Mouse (Mus musculus): ENCODE measurements around the gene Zic2.
"Not testable (repeated sequence)": the region's sequence is repeated elsewhere in the genome, so short reads cannot be mapped to it uniquely, and the experiment has no call there.

Zic2 gene

GRCm38 (mm10) chr14:122474891-122475556 lies at the start of gene Zic2:
TSS of gene Zic2 (plus strand) at chr14:122475435.
- DNase-seq (ENCODE audit: low spot score in 2 of 2), result no peak

GRCm38 (mm10) chr14:122426529-122427203 lies 48.6 kb upstream of the Zic2 start:
- no peak for DNase-seq (ENCODE audit: low spot score in 2 of 2)

DNA sequence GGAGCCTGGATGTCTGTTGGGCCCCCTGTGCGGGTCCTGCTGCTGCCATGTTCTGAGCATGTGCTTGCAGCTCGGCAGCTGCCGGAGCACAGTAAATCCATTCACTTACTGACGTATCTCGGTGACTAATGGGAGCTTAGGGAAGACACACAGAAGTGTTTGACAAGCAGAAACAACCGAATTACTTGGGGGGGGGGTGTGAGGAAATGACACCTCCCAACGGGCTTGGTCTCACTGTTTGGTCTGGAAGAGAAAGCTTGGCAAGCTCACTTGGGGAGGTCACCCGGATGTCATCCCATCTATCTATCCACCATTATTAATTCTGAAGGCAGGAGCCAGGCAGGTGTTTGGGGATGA lies 48.1 kb upstream of the Zic2 start:
- DNase-seq (ENCODE audit: low spot score in 2 of 2), result no peak

DNA sequence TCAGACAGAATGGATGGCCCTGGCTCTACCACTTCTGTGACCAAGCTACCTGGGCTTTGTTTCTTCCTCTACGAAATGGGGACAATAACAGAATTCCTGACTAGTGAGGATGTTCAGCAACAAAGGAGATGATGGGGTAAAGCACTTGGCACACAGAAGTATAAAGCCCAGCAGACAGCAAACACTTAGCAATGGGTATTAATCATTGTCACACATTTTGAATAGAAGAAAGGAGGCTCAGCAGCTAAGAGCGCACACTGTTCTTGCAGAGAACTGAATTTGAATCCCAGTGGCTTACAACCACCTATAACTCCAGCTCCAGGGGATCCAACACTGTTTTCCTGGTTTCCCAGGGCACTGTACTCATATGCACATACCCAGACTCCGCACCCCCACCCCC lies 47.6 kb upstream of the Zic2 start:
- DNase-seq (ENCODE audit: low spot score in 2 of 2), result no peak

DNA sequence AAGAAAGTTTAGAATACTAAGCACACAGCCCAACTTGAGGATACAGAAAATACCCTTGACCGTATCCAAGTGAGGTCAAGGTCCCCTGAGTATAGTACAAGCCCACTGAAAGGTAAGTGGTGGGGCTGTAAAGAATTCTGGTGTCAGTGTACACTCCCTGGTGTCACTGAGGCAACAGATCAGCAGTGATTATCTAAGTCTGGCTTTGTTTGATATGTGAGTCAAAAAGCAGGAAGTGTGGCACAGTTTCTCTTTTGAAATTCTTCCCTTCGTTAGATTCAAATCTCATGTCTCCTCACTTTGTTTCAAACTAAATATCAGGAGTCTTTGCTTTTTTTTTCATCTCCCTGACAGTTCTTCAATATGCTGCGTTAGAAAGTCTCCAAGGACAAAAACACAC lies 42.7 kb upstream of the Zic2 start:
- DNase-seq (ENCODE audit: low spot score in 2 of 2), result no peak

DNA sequence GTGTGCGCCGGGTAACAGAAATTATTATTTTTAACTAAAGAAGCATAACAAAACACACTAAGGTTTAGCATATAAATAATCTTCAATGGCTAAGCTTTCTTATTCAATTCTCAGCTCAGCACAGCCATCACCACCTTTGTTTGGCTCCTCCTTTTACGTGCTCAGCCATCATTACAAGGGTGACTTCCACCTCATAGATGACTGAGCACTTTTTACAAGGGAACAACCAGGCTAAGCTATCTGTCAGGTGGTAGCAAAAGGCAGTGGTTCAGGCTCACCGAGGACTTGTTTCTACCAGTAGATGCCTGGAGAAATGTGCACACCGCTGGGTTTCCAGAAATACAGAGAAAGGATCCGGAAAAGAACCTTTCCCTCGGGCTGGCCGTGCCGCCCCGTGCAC lies 41.2 kb upstream of the Zic2 start:
- no peak for DNase-seq (ENCODE audit: low spot score in 2 of 2)

GRCm38 (mm10) chr14:122436850-122437249 lies 38.4 kb upstream of the Zic2 start:
- DNase-seq (ENCODE audit: low spot score in 2 of 2), result no peak

GRCm38 (mm10) chr14:122449601-122450495 lies 25.4 kb upstream of the Zic2 start:
- no peak for DNase-seq (ENCODE audit: low spot score in 2 of 2)

GRCm38 (mm10) chr14:122450496-122451382 lies 24.5 kb upstream of the Zic2 start, which contains the start of gene Gm5089:
TSS of gene Gm5089 (minus strand) at chr14:122451115.
- DNase-seq (ENCODE audit: low spot score in 2 of 2), result no peak

DNA sequence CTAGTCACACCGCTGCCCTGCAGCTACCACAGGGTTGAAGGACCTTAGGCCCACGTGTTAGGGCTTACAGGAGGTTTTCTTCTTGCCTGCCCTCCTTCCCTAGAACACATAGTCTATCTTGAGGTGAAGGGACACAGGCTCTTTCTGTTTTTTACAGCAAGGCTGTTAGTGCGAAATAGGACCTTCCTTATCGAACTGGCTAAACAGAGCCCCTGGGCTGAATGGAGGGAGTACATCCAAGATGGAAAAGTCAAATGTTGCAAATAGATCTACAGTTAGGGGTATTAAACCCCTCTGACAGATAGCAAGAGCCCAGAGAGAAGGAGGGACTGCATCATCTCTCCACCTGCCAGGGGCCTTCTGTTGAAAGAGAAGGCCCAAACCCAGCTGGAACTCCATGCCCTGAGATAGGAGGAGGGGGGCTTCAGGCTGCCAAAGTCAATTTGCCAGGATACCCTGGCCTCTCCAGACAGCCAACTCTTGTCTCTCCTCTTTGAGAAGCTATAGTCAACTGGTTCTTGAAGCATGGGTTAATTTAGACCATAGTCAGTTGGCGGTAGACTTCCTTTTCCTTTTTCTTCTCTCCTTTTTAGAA lies 23.6 kb upstream of the Zic2 start:
- no peak for DNase-seq (ENCODE audit: low spot score in 2 of 2)

GRCm38 (mm10) chr14:122452701-122453387 lies 22.4 kb upstream of the Zic2 start:
- DNase-seq (ENCODE audit: low spot score in 2 of 2), result no peak

GRCm38 (mm10) chr14:122453388-122453995 lies 21.7 kb upstream of the Zic2 start:
- no peak for DNase-seq (ENCODE audit: low spot score in 2 of 2)

DNA sequence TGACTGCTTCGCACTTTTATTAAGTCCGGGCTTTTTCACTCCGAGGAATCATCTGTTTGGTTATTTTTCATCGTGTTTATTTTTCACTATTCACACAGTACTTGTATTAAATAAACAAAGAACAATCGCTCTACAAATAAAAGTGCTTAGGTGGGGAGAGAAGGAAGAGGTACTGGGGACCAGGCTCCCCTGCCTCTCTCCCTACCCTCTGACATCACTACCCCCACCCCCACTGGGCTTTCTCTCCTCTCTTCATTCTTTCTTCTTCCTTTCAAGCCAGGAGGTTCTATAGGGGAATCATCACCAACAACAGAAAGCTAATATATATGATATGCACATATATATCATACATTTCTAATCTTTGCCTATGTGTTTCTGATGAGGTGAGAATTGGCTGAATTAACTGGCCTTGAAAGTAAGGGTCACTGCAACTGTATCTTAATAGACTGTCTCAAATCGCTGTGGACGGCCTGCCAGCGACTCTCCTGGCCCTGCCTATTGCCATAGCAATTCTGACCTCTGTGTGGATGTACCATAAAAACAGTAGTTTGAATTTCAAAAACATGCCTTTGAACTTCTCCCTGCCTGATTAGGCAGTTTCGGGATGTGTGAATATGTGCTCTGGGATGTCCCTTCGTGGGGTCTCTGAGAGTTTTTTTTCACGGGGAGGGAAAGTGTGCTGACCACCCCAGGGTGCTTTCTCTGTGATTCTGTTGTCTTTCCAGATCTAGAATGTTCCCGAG lies 21.1 kb upstream of the Zic2 start:
- DNase-seq (ENCODE audit: low spot score in 2 of 2), result no peak

- no peak for DNase-seq (ENCODE audit: low spot score in 2 of 2)
Observed at GRCm38 (mm10) chr14:122454901-122455561, 20.2 kb upstream of the Zic2 start.

DNA sequence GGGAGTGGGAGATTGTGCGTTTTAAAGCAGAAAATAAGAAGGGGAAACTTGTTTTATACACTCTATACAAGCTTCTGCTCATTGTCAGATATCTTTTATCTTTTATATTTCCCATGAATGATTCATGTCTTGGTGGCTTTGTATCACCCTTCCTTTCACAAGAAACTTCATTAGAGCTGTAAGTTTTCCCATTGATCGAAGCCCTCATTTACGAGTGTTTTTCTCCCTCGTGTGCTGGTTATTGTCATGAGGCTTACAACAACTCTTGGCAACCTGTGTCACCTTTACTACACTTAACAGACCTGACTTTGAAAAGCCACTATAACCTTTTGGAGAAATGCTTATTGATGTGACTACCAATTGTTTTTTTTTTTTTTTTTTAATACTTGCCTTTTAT lies 19.7 kb upstream of the Zic2 start:
- DNase-seq (ENCODE audit: low spot score in 2 of 2), result no peak

GRCm38 (mm10) chr14:122459332-122459731 lies 15.9 kb upstream of the Zic2 start:
- DNase-seq (ENCODE audit: low spot score in 2 of 2), result not testable (repeated sequence)

DNA sequence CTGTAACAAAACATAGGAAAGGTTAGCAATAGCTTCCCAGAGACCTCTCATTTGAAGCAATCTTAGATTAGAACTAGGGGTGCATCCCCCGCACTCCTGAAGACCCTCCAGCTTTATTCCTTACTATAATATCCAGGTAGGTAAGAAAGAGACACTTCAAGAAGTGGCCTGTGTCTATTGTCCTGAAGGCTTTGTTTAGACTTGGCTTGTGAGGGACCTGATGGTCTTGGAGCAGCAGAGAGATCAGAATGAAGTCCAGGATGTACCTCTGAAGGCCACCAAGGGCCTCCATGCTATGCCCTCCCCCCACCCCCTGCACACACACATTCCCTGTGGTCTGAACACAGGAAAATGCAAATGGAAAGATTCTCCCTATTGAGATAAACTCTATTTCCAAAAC lies 15.5 kb upstream of the Zic2 start:
- DNase-seq (ENCODE audit: low spot score in 2 of 2), result no peak

DNA sequence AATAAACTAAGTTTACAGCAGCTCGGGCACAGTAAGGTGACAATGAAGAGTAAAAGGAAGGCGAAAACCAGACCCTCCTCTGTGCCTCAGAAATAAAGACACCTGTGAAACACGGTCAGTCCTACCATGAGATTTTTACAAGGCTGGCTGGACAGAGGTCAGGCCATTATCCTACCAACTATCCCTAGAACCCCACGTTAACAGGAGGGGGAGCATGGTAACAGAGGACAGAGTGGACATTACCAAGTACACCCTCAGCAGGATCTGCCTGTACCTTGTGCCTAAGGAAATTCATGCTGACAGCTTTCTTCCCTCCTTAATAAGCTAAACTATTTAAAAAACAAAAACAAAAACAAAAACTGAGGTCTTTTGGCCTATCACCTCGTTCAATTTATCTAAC lies 15.0 kb upstream of the Zic2 start:
- DNase-seq (ENCODE audit: low spot score in 2 of 2), result no peak

DNA sequence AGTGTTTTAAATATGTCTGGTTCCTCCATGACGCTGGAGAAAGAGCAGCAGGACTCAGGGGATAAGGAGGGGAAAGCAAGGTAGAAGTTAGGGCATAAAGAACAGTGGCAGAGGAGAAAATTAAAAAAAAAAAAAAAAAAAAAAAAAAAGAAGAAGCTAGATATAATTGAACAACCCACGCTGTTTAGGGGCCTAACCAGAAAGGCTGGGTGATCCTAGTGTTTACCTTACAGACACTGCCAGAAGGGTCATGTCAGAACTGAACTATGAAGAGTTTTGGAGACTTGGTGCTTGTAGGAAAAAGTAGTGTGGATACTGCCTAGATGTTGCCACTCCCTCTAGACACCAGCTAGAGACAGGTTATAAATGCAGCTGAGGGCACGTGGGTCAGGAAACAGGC lies 13.7 kb upstream of the Zic2 start:
- no peak for DNase-seq (ENCODE audit: low spot score in 2 of 2)
